In genomic region chr2:144166102-144166750, GRCm38 (mm10) we compare ENCODE assay signal across 7 mouse cellular contexts.
A peak's percentile ranks its signal among the peaks of the same experiment; 100 is the strongest.
DNase-seq lines count a peak whose midpoint lies in the region; ATAC-seq lines count a peak whose summit lies in the region.

No protein-coding gene starts in this region.

- peaks cover 21% of the 10 kb centered on the region for H3K4me1 ChIP-seq in lung, embryonic 15.5 days
- no peaks in the 10 kb centered on the region; the same call in 1 of the 2 replicates for H3K4me1 ChIP-seq in forebrain, embryonic 11.5 days (replicated peaks; ENCODE audit: control insufficient read depth, insufficient read depth, low read length)
- peaks cover 47% of the 10 kb centered on the region for H3K4me1 ChIP-seq in limb, embryonic 13.5 days
- peaks cover 18% of the 10 kb centered on the region for H3K4me1 ChIP-seq in stomach, embryonic 15.5 days

- H3K4me2 ChIP-seq in lung, embryonic 15.5 days = peak overlapping the region; percentile 68
- peak overlapping the region; percentile 95 for H3K4me2 ChIP-seq in forebrain, embryonic 11.5 days (ENCODE audit: low read depth, low read length, severe bottlenecking)
- peak overlapping the region; percentile 76 for H3K4me2 ChIP-seq in limb, embryonic 13.5 days (replicated peaks)
- peak overlapping the region; percentile 67 for H3K4me2 ChIP-seq in stomach, embryonic 15.5 days

- H3K27me3 ChIP-seq in lung, embryonic 15.5 days = no peaks in the 10 kb centered on the region
- peaks cover 3% of the 10 kb centered on the region; the same call in 1 of the 2 replicates for H3K27me3 ChIP-seq in forebrain, embryonic 11.5 days (ENCODE audit: control insufficient read depth, insufficient read depth, low read length)
- H3K27me3 ChIP-seq in limb, embryonic 13.5 days = no peaks in the 10 kb centered on the region
- H3K27me3 ChIP-seq in stomach, embryonic 15.5 days (replicated peaks) = no peaks in the 10 kb centered on the region

- peak overlapping the region; percentile 96 for H3K27ac ChIP-seq in lung, embryonic 15.5 days
- no peak overlapping the region for H3K27ac ChIP-seq in forebrain, embryonic 11.5 days (ENCODE audit: low read depth, low read length)
- peak overlapping the region; percentile 98 for H3K27ac ChIP-seq in limb, embryonic 13.5 days
- H3K27ac ChIP-seq in stomach, embryonic 15.5 days = peak overlapping the region; percentile 99

- no peak for DNase-seq in lung, postnatal 25 days (ENCODE audit: low spot score)
- no peak for DNase-seq in forebrain, embryonic 11.5 days (ENCODE audit: low spot score)
- no peak for DNase-seq in kidney, postnatal 10 days
- DNase-seq in left cerebral cortex, adult 11 months (ENCODE audit: low spot score) = no peak

- WGBS in lung, embryonic 15.5 days = 28% methylated on average over 12 of the region's 12 CpGs
- 31% methylated on average over 12 of the region's 12 CpGs for WGBS in forebrain, embryonic 11.5 days
- 29% methylated on average over 12 of the region's 12 CpGs for WGBS in limb, embryonic 13.5 days
- WGBS in stomach, embryonic 15.5 days = 31% methylated on average over 12 of the region's 12 CpGs

- no peaks in the 10 kb centered on the region for H3K9me3 ChIP-seq in lung, embryonic 15.5 days
- no peaks in the 10 kb centered on the region for H3K9me3 ChIP-seq in forebrain, embryonic 11.5 days (ENCODE audit: control insufficient read depth, low read length)
- no peaks in the 10 kb centered on the region for H3K9me3 ChIP-seq in limb, embryonic 13.5 days
- H3K9me3 ChIP-seq in stomach, embryonic 15.5 days = no peaks in the 10 kb centered on the region

- no peaks in the 10 kb centered on the region for H3K36me3 ChIP-seq in lung, embryonic 15.5 days
- no peaks in the 10 kb centered on the region for H3K36me3 ChIP-seq in forebrain, embryonic 11.5 days (ENCODE audit: control insufficient read depth, insufficient read depth, low read length)
- no peaks in the 10 kb centered on the region for H3K36me3 ChIP-seq in limb, embryonic 13.5 days
- no peaks in the 10 kb centered on the region for H3K36me3 ChIP-seq in stomach, embryonic 15.5 days

- H3K4me3 ChIP-seq in lung, embryonic 15.5 days = peak overlapping the region; percentile 57
- H3K4me3 ChIP-seq in forebrain, embryonic 11.5 days (ENCODE audit: low read depth, low read length) = peak overlapping the region; percentile 54
- H3K4me3 ChIP-seq in limb, embryonic 13.5 days = peak overlapping the region; percentile 69
- peak overlapping the region; percentile 78 for H3K4me3 ChIP-seq in stomach, embryonic 15.5 days (replicated peaks)

- ATAC-seq in lung, embryonic 15.5 days (ENCODE audit: borderline replicate concordance, extremely low read depth, low FRiP score, low TSS enrichment) = no peak
- ATAC-seq in forebrain, embryonic 11.5 days (replicated peaks; ENCODE audit: low FRiP score) = 0 out of 2 replicates have a peak, but pooled peaks have one; percentile 6
- no peak for ATAC-seq in limb, embryonic 13.5 days (ENCODE audit: low FRiP score, low read depth)
- no peak for ATAC-seq in stomach, embryonic 15.5 days (ENCODE audit: insufficient read depth, low FRiP score, low read depth)

- peak overlapping the region; percentile 61 for H3K9ac ChIP-seq in lung, embryonic 15.5 days
- H3K9ac ChIP-seq in forebrain, embryonic 11.5 days (ENCODE audit: low read length) = peak overlapping the region; percentile 64
- H3K9ac ChIP-seq in limb, embryonic 13.5 days = peak overlapping the region; percentile 85
- H3K9ac ChIP-seq in stomach, embryonic 15.5 days = peak overlapping the region; percentile 77; the same call in 1 of the 2 replicates
